Mouse (Mus musculus) C2C12 (cell line): ENCODE measurements at regions not wholly inside any gene's neighbourhood (a gene's known extent, or its start where the extent isn't known, plus 50 kb on each side); places are given as distances from the start of the nearest gene placed in this dataset.
"Not testable (repeated sequence)": the region's sequence is repeated elsewhere in the genome, so short reads cannot be mapped to it uniquely, and the experiment has no call there.

Experiments
- H3K27me3 ChIP-seq: one replicate; pipeline ENCODE4 v1.6.1; 2011; ENCODE audit not compliant: control insufficient read depth, insufficient read depth, insufficient read length
- H3K36me3 ChIP-seq: one replicate; pipeline ENCODE4 v1.6.1; 2011; ENCODE audit not compliant: control insufficient read depth, insufficient read depth
- H3K4me3 ChIP-seq: one replicate; pipeline ENCODE4 v1.5.1; 2011; ENCODE audit warnings: mild to moderate bottlenecking, control low read depth; ENCODE audit not compliant: poor library complexity, insufficient read depth, severe bottlenecking
- H3K79me2 ChIP-seq: one replicate; pipeline ENCODE4 v1.6.1; 2011; ENCODE audit not compliant: control insufficient read depth, insufficient read depth
- H3K79me3 ChIP-seq: one replicate; pipeline ENCODE4 v1.6.1; 2011; ENCODE audit warnings: low read depth, control low read depth
- H3ac ChIP-seq: one replicate; pipeline ENCODE3; 2011; ENCODE audit warnings: low read depth; ENCODE audit not compliant: control insufficient read depth, insufficient read length
- CEBPB ChIP-seq: IDR thresholded peaks from one replicate; pipeline ENCODE4 v1.6.1; 2011; ENCODE audit warnings: low read depth, mild to moderate bottlenecking, control low read depth, moderate library complexity
- CTCF ChIP-seq: IDR thresholded peaks from one replicate; pipeline ENCODE4 v1.5.1; 2011; ENCODE audit not compliant: control insufficient read depth, insufficient read depth, insufficient read length
- FOSL1 ChIP-seq: IDR thresholded peaks from one replicate; pipeline ENCODE4 v1.8.0; 2011; ENCODE audit warnings: mild to moderate bottlenecking, low read length; ENCODE audit not compliant: poor library complexity, insufficient read depth, severe bottlenecking
- MAX ChIP-seq: IDR thresholded peaks from one replicate; pipeline ENCODE4 v1.6.1; 2011; ENCODE audit warnings: mild to moderate bottlenecking, control low read depth
- MYOD1 ChIP-seq: IDR thresholded peaks from one replicate; pipeline ENCODE4 v1.6.1; 2011; ENCODE audit warnings: low read depth; ENCODE audit not compliant: control insufficient read depth, insufficient read length
- MYOG ChIP-seq: IDR thresholded peaks from one replicate; pipeline ENCODE4 v1.6.1; 2011; ENCODE audit not compliant: control insufficient read depth, insufficient read length; ENCODE audit errors: extremely low read depth
- USF1 ChIP-seq: IDR thresholded peaks from one replicate; pipeline ENCODE4 v1.6.1; 2011; ENCODE audit warnings: low read depth, mild to moderate bottlenecking, control low read depth, moderate library complexity

DNA sequence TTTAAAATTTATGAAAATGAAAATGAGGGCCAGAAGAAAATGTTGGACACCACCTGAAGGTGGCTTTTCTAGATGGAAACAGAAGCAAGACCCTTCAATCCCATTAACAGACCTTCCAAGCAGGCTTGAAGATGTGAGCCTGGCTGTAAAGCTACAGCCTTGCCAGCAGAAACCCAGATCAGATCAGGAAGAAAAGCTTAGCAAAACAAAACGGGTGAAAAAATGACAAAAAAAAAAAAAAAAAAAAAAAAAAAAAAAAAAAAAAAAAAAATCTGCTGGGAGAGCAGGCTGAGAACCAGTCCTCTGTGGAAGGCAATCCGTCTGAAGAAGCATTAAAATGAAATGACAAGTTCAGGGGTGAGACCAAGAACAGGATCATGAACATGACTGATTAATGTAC, 113.2 kb downstream of the Qdpr start:
- no peak for TF ChIP-seq USF1
- TF ChIP-seq MAX = no peak
- no peak for TF ChIP-seq MYOD1
- no peak for TF ChIP-seq FOSL1
- TF ChIP-seq MYOG = no peak
- TF ChIP-seq CTCF = no peak
- no peak for TF ChIP-seq CEBPB
- Histone ChIP-seq H3K4me3 (no peak overlapping the region), H3K79me3 (no peaks in the 10 kb centered on the region), H3ac (no peak overlapping the region), H3K36me3 (no peaks in the 10 kb centered on the region), H3K79me2 (no peaks in the 10 kb centered on the region), H3K27me3 (no peaks in the 10 kb centered on the region)

DNA sequence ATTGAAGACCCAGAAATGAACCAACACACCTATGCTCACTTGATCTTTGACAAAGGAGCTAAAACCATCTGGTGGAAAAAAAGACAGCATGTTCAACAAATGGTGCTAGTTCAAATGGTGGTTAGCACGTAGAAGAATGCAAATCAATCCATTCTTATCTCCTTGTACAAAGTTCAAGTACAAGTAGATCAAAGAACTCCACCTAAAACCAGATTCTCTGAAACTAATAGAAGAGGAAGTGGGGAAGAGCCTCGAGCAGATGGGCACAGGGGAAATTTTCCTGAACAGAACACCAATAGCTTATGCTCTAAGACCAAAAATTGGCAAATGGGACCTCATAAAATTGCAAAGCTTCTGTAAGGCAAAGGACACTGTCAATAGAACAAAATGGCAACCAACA, 125.6 kb downstream of the Qdpr start:
- not testable (repeated sequence) for H3ac ChIP-seq, H3K36me3 ChIP-seq, H3K27me3 ChIP-seq, H3K79me2 ChIP-seq, H3K4me3 ChIP-seq, H3K79me3 ChIP-seq

DNA sequence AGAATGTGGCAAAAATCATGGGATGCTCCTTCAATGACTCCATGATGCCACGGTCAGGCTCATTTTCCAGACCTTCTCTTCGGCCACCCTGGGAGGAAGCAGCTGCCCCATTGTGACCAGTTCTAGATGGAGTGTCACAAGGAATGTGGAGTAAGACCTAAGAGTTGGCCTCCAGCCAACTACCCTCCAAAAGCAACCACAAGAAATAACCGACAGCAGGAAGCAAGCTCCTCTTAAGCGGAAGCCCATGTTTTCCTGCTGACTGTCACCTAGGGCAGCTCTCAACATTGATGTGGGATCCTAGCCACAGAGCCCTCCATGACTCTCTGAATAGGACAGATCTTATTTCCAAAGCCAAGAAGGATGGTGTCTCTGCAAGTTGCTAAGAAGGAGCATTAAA, 126.5 kb downstream of the Qdpr start:
- no peaks in the 10 kb centered on the region for H3K79me3 ChIP-seq
- TF ChIP-seq MYOG (no peak), MAX (no peak), USF1 (no peak), CEBPB (no peak), FOSL1 (no peak), MYOD1 (no peak), CTCF (no peak)
- no peaks in the 10 kb centered on the region for H3K79me2 ChIP-seq
- no peaks in the 10 kb centered on the region for H3K36me3 ChIP-seq
- no peak overlapping the region for H3K4me3 ChIP-seq
- no peaks in the 10 kb centered on the region for H3K27me3 ChIP-seq
- H3ac ChIP-seq = no peak overlapping the region

DNA sequence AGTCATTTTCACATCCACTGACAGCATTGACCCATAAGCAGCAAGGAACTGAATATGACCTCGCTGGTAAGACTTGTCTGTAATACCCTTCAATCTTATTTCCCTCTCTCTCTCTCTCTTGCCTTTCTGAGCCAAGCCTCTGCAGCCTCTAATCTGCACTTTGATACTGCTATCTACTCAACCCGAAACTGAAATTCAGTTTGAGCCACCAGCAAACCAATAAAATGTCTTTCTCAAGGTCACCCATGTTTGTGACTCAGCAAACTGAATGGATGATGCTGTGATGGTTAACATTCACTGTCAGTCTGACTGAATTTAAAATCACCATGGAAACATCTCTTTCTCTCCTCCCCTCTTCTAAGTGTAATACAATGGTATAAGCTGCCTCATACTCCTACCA, 132.0 kb downstream of the Qdpr start:
- Histone ChIP-seq H3K79me2 (no peaks in the 10 kb centered on the region), H3ac (no peak overlapping the region), H3K4me3 (no peak overlapping the region), H3K27me3 (no peaks in the 10 kb centered on the region), H3K36me3 (no peaks in the 10 kb centered on the region), H3K79me3 (no peaks in the 10 kb centered on the region)
- no peak for TF ChIP-seq CEBPB
- no peak for TF ChIP-seq CTCF
- TF ChIP-seq MYOG = no peak
- no peak for TF ChIP-seq MAX
- no peak for TF ChIP-seq USF1
- TF ChIP-seq MYOD1 = no peak
- no peak for TF ChIP-seq FOSL1

DNA sequence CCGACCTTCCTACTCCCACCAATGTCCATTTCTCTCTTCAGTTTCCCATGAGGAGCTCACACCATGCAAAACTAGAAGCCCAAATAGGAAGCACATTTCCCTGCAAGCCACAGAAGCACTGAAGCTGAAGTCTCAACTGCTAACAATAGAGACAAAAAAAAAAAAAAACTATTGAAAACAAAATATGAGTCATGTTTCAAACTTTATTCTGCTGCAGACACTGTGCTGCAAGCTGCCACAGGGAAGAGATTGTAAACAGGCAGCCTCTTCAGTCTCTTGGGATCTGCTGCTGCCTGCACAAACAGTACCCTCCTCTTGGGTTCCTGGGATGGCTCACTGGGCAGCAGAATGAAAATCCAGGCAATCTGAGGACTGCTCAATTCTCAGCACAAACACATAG, 148.9 kb downstream of the Qdpr start:
- Histone ChIP-seq H3K79me3 (no peaks in the 10 kb centered on the region), H3ac (no peak overlapping the region), H3K79me2 (no peaks in the 10 kb centered on the region), H3K4me3 (no peak overlapping the region), H3K27me3 (peaks cover 3% of the 10 kb centered on the region), H3K36me3 (no peaks in the 10 kb centered on the region)
- TF ChIP-seq MAX (no peak), FOSL1 (peak; percentile 3), MYOD1 (no peak), USF1 (no peak)

DNA sequence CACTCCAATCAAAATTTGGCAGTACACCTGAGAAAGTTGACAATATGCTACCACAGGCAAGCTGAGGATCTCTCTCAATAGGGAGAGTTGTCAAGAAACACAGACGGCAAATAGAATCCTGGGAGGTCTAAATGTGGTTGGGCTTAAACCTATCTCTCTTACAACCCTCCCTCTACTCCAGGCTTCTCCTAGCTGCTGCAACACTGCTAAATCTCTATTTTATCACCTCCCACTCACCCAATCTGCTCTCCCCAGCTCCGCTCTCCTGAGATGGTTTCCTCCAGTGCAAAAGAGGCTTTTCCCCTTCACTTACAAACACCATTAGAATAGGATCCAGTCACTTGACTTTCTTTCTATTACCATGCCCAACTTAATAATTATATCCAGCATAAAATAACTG, 151.2 kb downstream of the Qdpr start:
- no peaks in the 10 kb centered on the region for H3K36me3 ChIP-seq
- H3K79me3 ChIP-seq = no peaks in the 10 kb centered on the region
- no peaks in the 10 kb centered on the region for H3K79me2 ChIP-seq
- no peak for TF ChIP-seq MYOD1
- no peak for TF ChIP-seq FOSL1
- TF ChIP-seq MAX = no peak
- no peak for TF ChIP-seq CTCF
- TF ChIP-seq CEBPB = no peak
- TF ChIP-seq USF1 = no peak
- no peak for TF ChIP-seq MYOG
- no peak overlapping the region for H3ac ChIP-seq
- H3K27me3 ChIP-seq = no peaks in the 10 kb centered on the region
- no peak overlapping the region for H3K4me3 ChIP-seq

DNA sequence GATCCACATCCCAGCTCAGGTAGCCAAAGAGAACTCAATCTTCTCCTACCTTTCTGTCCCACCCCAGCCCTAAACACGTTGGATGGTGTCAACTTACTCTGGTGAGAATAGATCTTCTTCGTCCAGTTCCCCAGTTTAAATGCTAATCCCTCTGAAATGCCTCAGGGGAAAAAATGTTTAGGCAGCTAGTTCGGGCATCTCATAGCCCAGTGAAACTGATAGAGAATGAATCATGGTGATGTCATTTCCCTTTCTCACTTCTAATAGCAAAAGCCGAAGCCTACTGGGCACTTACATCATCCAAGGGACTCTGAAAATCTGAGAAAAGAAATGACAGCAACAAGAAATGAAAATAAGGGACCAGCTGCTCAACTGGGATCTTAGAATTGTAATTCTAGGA, 154.9 kb downstream of the Qdpr start:
- Histone ChIP-seq H3K79me2 (no peaks in the 10 kb centered on the region), H3K79me3 (no peaks in the 10 kb centered on the region), H3K4me3 (no peak overlapping the region), H3K27me3 (no peaks in the 10 kb centered on the region), H3K36me3 (no peaks in the 10 kb centered on the region), H3ac (no peak overlapping the region)
- TF ChIP-seq MAX (peak; percentile 28), CTCF (no peak), FOSL1 (peak; percentile 15), CEBPB (peak; percentile 61)
